Mouse (Mus musculus) limb, embryonic 14.5 days (tissue): Measurements from ENCODE around the gene Rimklb. TPM values are rescaled to one million over a fixed set of nuclear protein-coding genes. Genes with fewer than 3 reads are reported as not detected.
"Not testable (repeated sequence)": the region's sequence is repeated elsewhere in the genome, so short reads cannot be mapped to it uniquely, and the experiment has no call there.

Experiments used
- ATAC-seq: fragments of 200-750 bp; cut with Nextera tagmentation; 2 replicates; pipeline ENCODE4 v1.8.0; 2017; ENCODE audit warnings: low read depth, moderate number of reproducible peaks, moderate TSS enrichment; ENCODE audit not compliant: low FRiP score
- DNase-seq: peaks from one replicate; pipeline ENCODE4 v3.0.0-alpha.2; 2015; ENCODE audit warnings: low spot score
- H3K27ac ChIP-seq: fragments of 300-500 bp; sonication (generic); replicated peaks from 2 replicates; pipeline ENCODE4 v1.5.1; 2014; ENCODE audit warnings: low read depth, mild to moderate bottlenecking, low read length, moderate library complexity, mixed read lengths
- H3K27me3 ChIP-seq: fragments of 300-500 bp; sonication (generic); 2 replicates; pipeline ENCODE4 v1.6.1; 2014; ENCODE audit warnings: low read length, mixed read lengths; ENCODE audit not compliant: control insufficient read depth, insufficient read depth
- H3K36me3 ChIP-seq: fragments of 300-500 bp; sonication (generic); 2 replicates; pipeline ENCODE4 v1.6.1; 2014; ENCODE audit warnings: mild to moderate bottlenecking, low read length, moderate library complexity, mixed read lengths; ENCODE audit not compliant: control insufficient read depth, insufficient read depth
- H3K4me1 ChIP-seq: fragments of 300-500 bp; sonication (generic); 2 replicates; pipeline ENCODE4 v1.6.1; 2014; ENCODE audit warnings: antibody characterized with exemption, low read length, mixed read lengths; ENCODE audit not compliant: control insufficient read depth, insufficient read depth
- H3K4me2 ChIP-seq: fragments of 300-500 bp; sonication (generic); replicated peaks from 2 replicates; pipeline ENCODE4 v1.6.1; 2014; ENCODE audit warnings: low read depth, mild to moderate bottlenecking, low read length, moderate library complexity; ENCODE audit not compliant: severe bottlenecking
- H3K4me3 ChIP-seq: fragments of 300-500 bp; sonication (generic); replicated peaks from 2 replicates; pipeline ENCODE4 v1.5.1; 2014; ENCODE audit warnings: low read length
- H3K9ac ChIP-seq: fragments of 300-500 bp; sonication (generic); 2 replicates; pipeline ENCODE4 v1.6.1; 2014; ENCODE audit warnings: mild to moderate bottlenecking, low read depth, low read length, moderate library complexity; ENCODE audit not compliant: severe bottlenecking
- H3K9me3 ChIP-seq: fragments of 300-500 bp; sonication (generic); 2 replicates; pipeline ENCODE4 v1.6.1; 2016; ENCODE audit warnings: low read length; ENCODE audit not compliant: control insufficient read depth
- POLR2A ChIP-seq: fragments of 200-500 bp; IDR thresholded peaks from 2 replicates; pipeline ENCODE4 v1.8.0; 2012; ENCODE audit warnings: inconsistent platforms, mild to moderate bottlenecking, moderate library complexity, borderline replicate concordance; ENCODE audit not compliant: insufficient read depth, insufficient read length; ENCODE audit errors: extremely low read depth
- WGBS: fragments of 180-500 bp; shearing (Covaris S2); extraction: QIAGEN DNeasy Blood & Tissue Kit; methylation state at CpG from one replicate; pipeline ENCODE4 v1.1.7; 2014; 5-methylcytosine and 5-hydroxymethylcytosine counted together
- polyA plus RNA-seq, 2 experiments: library from polyadenylated mRNA; depleted of rRNA in 1 of 2; stranded (reverse) in 1 of 2; unstranded in 1 of 2; fragments of >200 nt; fragmentation: Nextera tagmentation in 1 of 2; extraction: Ambion mirVana in 1 of 2; gene quantifications; 2 replicates each; pipeline versions ENCODE4 v1.2.1 to v1.2.3; 2012 to 2014

The Rimklb gene
- polyA plus RNA-seq, 2 experiments, result 18.2 to 43.3 TPM

GRCm38 (mm10) chr6:122523289-122523688 is 24.7 kb upstream of the Rimklb start:
- no peaks in the 10 kb centered on the region; the same call in 1 of the 2 replicates for H3K4me1 ChIP-seq
- no peak overlapping the region for H3K4me2 ChIP-seq
- no peaks in the 10 kb centered on the region for H3K9me3 ChIP-seq
- H3K9ac ChIP-seq, result no peak overlapping the region
- no peak overlapping the region for H3K27ac ChIP-seq
- TF ChIP-seq POLR2A, result no peak
- DNase-seq (no peak), ATAC-seq (no peak)
- 90% methylated on average over 8 of the region's 8 CpGs for WGBS
- H3K27me3 ChIP-seq, result no peaks in the 10 kb centered on the region
- H3K4me3 ChIP-seq, result no peak overlapping the region
- no peaks in the 10 kb centered on the region for H3K36me3 ChIP-seq

GRCm38 (mm10) chr6:122522595-122522994 is 24.0 kb upstream of the Rimklb start:
- TF ChIP-seq POLR2A, result no peak
- H3K4me3 ChIP-seq, result no peak overlapping the region

DNA sequence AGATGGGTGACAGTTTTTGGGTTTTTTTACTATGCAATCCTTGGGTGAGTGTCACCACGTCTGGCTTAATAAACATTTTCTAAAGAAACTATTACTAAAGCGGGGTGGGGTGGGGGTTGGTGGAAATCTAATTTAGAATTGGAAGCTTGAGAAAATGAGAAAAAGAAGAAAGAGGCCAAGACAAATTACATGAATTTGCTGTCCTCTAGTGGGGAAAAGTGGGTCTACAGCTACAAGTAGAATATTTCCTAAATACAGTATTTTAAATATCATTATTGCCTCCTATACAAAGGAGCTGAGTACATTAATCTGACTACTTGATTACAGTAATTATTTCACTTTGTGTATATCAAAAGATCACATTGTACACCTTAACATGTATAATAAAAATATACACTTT is 20.8 kb upstream of the Rimklb start:
- ATAC-seq (no peak), DNase-seq (peak; percentile 55)
- no peaks in the 10 kb centered on the region for H3K27me3 ChIP-seq
- no peaks in the 10 kb centered on the region; the same call in 1 of the 2 replicates for H3K4me1 ChIP-seq
- H3K9ac ChIP-seq, result no peak overlapping the region
- H3K36me3 ChIP-seq, result no peaks in the 10 kb centered on the region
- H3K4me2 ChIP-seq, result no peak overlapping the region
- H3K4me3 ChIP-seq, result no peak overlapping the region
- 30% methylated on average over 2 of the region's 2 CpGs for WGBS
- no peak overlapping the region for H3K27ac ChIP-seq
- H3K9me3 ChIP-seq, result no peaks in the 10 kb centered on the region
- TF ChIP-seq POLR2A, result no peak

More at GRCm38 (mm10) chr6:122522595-122522994, 24.0 kb upstream of the Rimklb start:
- DNase-seq (peak; percentile 83), ATAC-seq (peak; percentile 71; the same call in 1 of the 2 replicates)
- H3K9me3 ChIP-seq, result no peaks in the 10 kb centered on the region
- WGBS, result 58% methylated on average over 9 of the region's 9 CpGs
- no peak overlapping the region for H3K4me2 ChIP-seq
- H3K36me3 ChIP-seq, result no peaks in the 10 kb centered on the region
- H3K9ac ChIP-seq, result no peak overlapping the region
- H3K27me3 ChIP-seq, result no peaks in the 10 kb centered on the region
- no peak overlapping the region for H3K27ac ChIP-seq
- H3K4me1 ChIP-seq, result no peaks in the 10 kb centered on the region; the same call in 1 of the 2 replicates

- Histone ChIP-seq H3K9me3 (no peaks in the 10 kb centered on the region), H3K4me2 (no peak overlapping the region), H3K36me3 (no peaks in the 10 kb centered on the region), H3K4me1 (no peaks in the 10 kb centered on the region), H3K4me3 (no peak overlapping the region), H3K27me3 (no peaks in the 10 kb centered on the region), H3K27ac (no peak overlapping the region), H3K9ac (no peak overlapping the region)
- DNase-seq, result no peak
- no peak for TF ChIP-seq POLR2A
- WGBS, result 70% methylated on average over 1 of the region's 1 CpGs
- no peak for ATAC-seq
Measured at GRCm38 (mm10) chr6:122517668-122518067, 19.1 kb upstream of the Rimklb start.

- not testable (repeated sequence) for H3K4me3 ChIP-seq, ATAC-seq, H3K27me3 ChIP-seq
Measured at GRCm38 (mm10) chr6:122515762-122516161, 17.2 kb upstream of the Rimklb start.

DNA sequence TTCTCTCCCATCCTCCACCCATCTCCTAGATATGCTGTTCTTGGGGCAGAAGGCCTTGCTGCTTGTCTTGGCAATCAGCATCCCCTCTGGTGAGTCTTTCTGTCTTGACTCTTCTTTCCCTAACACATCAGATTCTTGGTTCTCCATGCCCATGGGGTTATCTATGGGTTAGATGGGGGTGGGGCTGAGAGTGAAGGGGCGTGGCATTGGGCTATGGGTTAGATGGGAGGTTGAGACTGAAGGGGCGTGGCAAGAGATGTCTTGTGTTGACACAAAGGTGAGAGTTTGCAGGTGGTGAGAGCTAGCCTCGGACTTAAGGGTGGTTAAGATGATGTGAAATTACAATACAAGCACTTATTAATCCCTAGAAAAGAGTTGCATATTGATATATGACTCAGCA is 15.8 kb upstream of the Rimklb start:
- 75% methylated on average over 3 of the region's 3 CpGs for WGBS
- no peak for TF ChIP-seq POLR2A

More at GRCm38 (mm10) chr6:122515762-122516161, 17.2 kb upstream of the Rimklb start:
- H3K27ac ChIP-seq, DNase-seq, H3K9me3 ChIP-seq, H3K4me2 ChIP-seq, H3K4me1 ChIP-seq, H3K9ac ChIP-seq, H3K36me3 ChIP-seq: not testable (repeated sequence)
- WGBS, result 92% methylated on average over 2 of the region's 2 CpGs

More for the DNA sequence above, 15.8 kb upstream of the Rimklb start:
- H3K36me3 ChIP-seq, result no peaks in the 10 kb centered on the region
- DNase-seq (no peak), ATAC-seq (no peak)
- no peaks in the 10 kb centered on the region for H3K4me1 ChIP-seq
- no peaks in the 10 kb centered on the region for H3K9me3 ChIP-seq
- H3K9ac ChIP-seq, result no peak overlapping the region
- H3K4me3 ChIP-seq, result no peak overlapping the region
- no peak overlapping the region for H3K27ac ChIP-seq
- H3K27me3 ChIP-seq, result no peaks in the 10 kb centered on the region
- no peak overlapping the region for H3K4me2 ChIP-seq
